Mouse (Mus musculus) stomach, postnatal 0 days (tissue): ENCODE data around the gene Agmat. TPM values are rescaled to one million over a fixed set of nuclear protein-coding genes. Genes with fewer than 3 reads are reported as not detected.

Source experiments
- ATAC-seq: fragments of 200-750 bp; cut with Nextera tagmentation; 2 replicates; pipeline ENCODE4 v1.8.0; 2017; ENCODE audit not compliant: low FRiP score, low TSS enrichment
- DNase-seq: peaks from one replicate; pipeline ENCODE4 v3.0.0-alpha.2; 2016; ENCODE audit warnings: low spot score
- H3K27ac ChIP-seq: fragments of 300-500 bp; sonication (generic); replicated peaks from 2 replicates; pipeline ENCODE4 v1.5.1; 2014; ENCODE audit warnings: mild to moderate bottlenecking, control low read depth
- H3K27me3 ChIP-seq: fragments of 300-500 bp; sonication (generic); 2 replicates; pipeline ENCODE4 v1.6.1; 2014; ENCODE audit warnings: low read length; ENCODE audit not compliant: control insufficient read depth, insufficient read depth
- H3K36me3 ChIP-seq: fragments of 300-500 bp; sonication (generic); 2 replicates; pipeline ENCODE4 v1.6.1; 2014; ENCODE audit warnings: low read length, mixed read lengths; ENCODE audit not compliant: control insufficient read depth, insufficient read depth
- H3K4me1 ChIP-seq: fragments of 300-500 bp; sonication (generic); replicated peaks from 2 replicates; pipeline ENCODE4 v1.6.1; 2014; ENCODE audit warnings: antibody characterized with exemption; ENCODE audit not compliant: control insufficient read depth, insufficient read depth
- H3K4me2 ChIP-seq: fragments of 300-500 bp; sonication (generic); replicated peaks from 2 replicates; pipeline ENCODE4 v1.6.1; 2014; ENCODE audit warnings: low read depth, mild to moderate bottlenecking, control low read depth, moderate library complexity
- H3K4me3 ChIP-seq: fragments of 300-500 bp; sonication (generic); 2 replicates; pipeline ENCODE4 v1.5.1; 2014; ENCODE audit warnings: low read depth, low read length, control low read depth
- H3K9ac ChIP-seq: fragments of 300-500 bp; sonication (generic); 2 replicates; pipeline ENCODE4 v1.6.1; 2014; ENCODE audit warnings: mild to moderate bottlenecking, low read length, control low read depth, mixed read lengths
- H3K9me3 ChIP-seq: fragments of 300-500 bp; sonication (generic); 2 replicates; pipeline ENCODE4 v1.6.1; 2016; ENCODE audit warnings: low read length; ENCODE audit not compliant: control insufficient read depth
- CTCF ChIP-seq: IDR thresholded peaks from 2 replicates; pipeline ENCODE4 v1.5.1; 2016; ENCODE audit warnings: antibody characterized with exemption, low read depth, mild to moderate bottlenecking, moderate library complexity
- EP300 ChIP-seq: optimal IDR thresholded peaks from 2 replicates; pipeline ENCODE3; 2016; ENCODE audit warnings: antibody characterized with exemption
- WGBS: fragments of 180-500 bp; shearing (Covaris S2); extraction: QIAGEN DNeasy Blood & Tissue Kit; methylation state at CpG from one replicate; pipeline ENCODE4 v1.1.7; 2014; 5-methylcytosine and 5-hydroxymethylcytosine counted together
- polyA plus RNA-seq: library from polyadenylated mRNA; unstranded; fragments of >200 nt; fragmentation: Nextera tagmentation; extraction: Ambion mirVana; gene quantifications from 2 replicates; pipeline ENCODE4 v1.2.1, GENCODE M21; 2015

The Agmat gene
- polyA plus RNA-seq, 1 experiment from 2014 or later: 0.13 TPM

GRCm38 (mm10) chr4:141755375-141755930 is 9.0 kb downstream of the Agmat start:
- Histone ChIP-seq H3K27ac (no peak overlapping the region), H3K4me3 (no peak overlapping the region), H3K9ac (no peak overlapping the region), H3K4me1 (no peaks in the 10 kb centered on the region; the same call in 1 of the 2 replicates), H3K9me3 (no peaks in the 10 kb centered on the region), H3K36me3 (no peaks in the 10 kb centered on the region), H3K4me2 (no peak overlapping the region), H3K27me3 (no peaks in the 10 kb centered on the region)
- TF ChIP-seq EP300: no peak
- no peak for TF ChIP-seq CTCF
- DNase-seq (no peak), ATAC-seq (peak; percentile 16; the same call in 1 of the 2 replicates)
- WGBS: 86% methylated on average over 19 of the region's 19 CpGs

- DNase-seq (no peak), ATAC-seq (no peak)
- no peak for TF ChIP-seq CTCF
- no peak for TF ChIP-seq EP300
- peaks cover 7% of the 10 kb centered on the region; the same call in 1 of the 2 replicates for H3K36me3 ChIP-seq
- no peak overlapping the region for H3K4me2 ChIP-seq
- H3K27ac ChIP-seq: no peak overlapping the region
- H3K9ac ChIP-seq: no peak overlapping the region
- no peaks in the 10 kb centered on the region for H3K4me1 ChIP-seq
- no peaks in the 10 kb centered on the region for H3K27me3 ChIP-seq
- H3K4me3 ChIP-seq: no peak overlapping the region
- 85% methylated on average over 3 of the region's 3 CpGs for WGBS
- no peaks in the 10 kb centered on the region for H3K9me3 ChIP-seq
Measured at GRCm38 (mm10) chr4:141757124-141757523, 10.7 kb downstream of the Agmat start.

GRCm38 (mm10) chr4:141758874-141759542 is 12.5 kb downstream of the Agmat start:
- no peak for TF ChIP-seq CTCF
- TF ChIP-seq EP300: no peak
- ATAC-seq: no peak
- no peaks in the 10 kb centered on the region for H3K27me3 ChIP-seq
- no peaks in the 10 kb centered on the region for H3K9me3 ChIP-seq
- 69% methylated on average over 6 of the region's 6 CpGs for WGBS
- H3K9ac ChIP-seq: no peak overlapping the region
- H3K27ac ChIP-seq: no peak overlapping the region
- peaks cover 23% of the 10 kb centered on the region for H3K36me3 ChIP-seq
- H3K4me1 ChIP-seq: no peaks in the 10 kb centered on the region
- H3K4me3 ChIP-seq: no peak overlapping the region
- no peak for DNase-seq
- H3K4me2 ChIP-seq: no peak overlapping the region

- ATAC-seq: no peak
- Histone ChIP-seq H3K4me2 (no peak overlapping the region), H3K27ac (no peak overlapping the region), H3K9ac (no peak overlapping the region), H3K4me1 (no peaks in the 10 kb centered on the region), H3K9me3 (no peaks in the 10 kb centered on the region), H3K4me3 (no peak overlapping the region), H3K36me3 (peaks cover 26% of the 10 kb centered on the region), H3K27me3 (no peaks in the 10 kb centered on the region)
- no peak for DNase-seq
- no peak for TF ChIP-seq CTCF
- no peak for TF ChIP-seq EP300
- WGBS: 81% methylated on average over 4 of the region's 4 CpGs
Measured at GRCm38 (mm10) chr4:141760942-141761341, 14.5 kb downstream of the Agmat start.

DNA sequence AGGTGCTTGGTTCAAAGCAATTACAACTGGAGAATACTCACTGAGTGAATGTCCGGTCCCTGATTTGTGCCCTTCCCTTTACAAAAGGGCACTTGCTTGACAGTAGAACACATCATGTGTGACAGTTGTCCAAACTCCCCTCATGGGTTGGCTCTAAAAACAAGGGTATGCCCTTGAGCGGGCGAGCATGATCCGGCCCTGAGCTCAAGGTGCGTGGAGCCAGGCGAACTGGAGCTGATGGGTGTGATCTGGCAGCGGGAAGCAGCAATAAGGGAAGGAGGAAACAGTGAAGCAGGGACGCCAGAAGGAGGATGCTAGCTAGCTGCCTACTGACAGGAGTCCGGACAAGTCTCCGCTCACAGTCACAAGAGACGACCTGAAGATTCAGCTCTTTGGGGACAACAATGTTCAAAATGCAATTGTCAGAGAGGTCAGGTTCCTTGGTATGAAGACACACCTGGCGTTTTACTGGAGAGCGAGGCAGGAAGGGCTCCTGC is 15.7 kb downstream of the Agmat start:
- H3K4me2 ChIP-seq: no peak overlapping the region
- TF ChIP-seq CTCF: no peak
- no peak for TF ChIP-seq EP300
- ATAC-seq: no peak
- DNase-seq: no peak
- no peaks in the 10 kb centered on the region for H3K4me1 ChIP-seq
- no peaks in the 10 kb centered on the region for H3K27me3 ChIP-seq
- H3K9ac ChIP-seq: no peak overlapping the region
- 92% methylated on average over 13 of the region's 13 CpGs for WGBS
- H3K4me3 ChIP-seq: no peak overlapping the region
- H3K27ac ChIP-seq: no peak overlapping the region
- H3K36me3 ChIP-seq: peaks cover 26% of the 10 kb centered on the region
- H3K9me3 ChIP-seq: no peaks in the 10 kb centered on the region

DNA sequence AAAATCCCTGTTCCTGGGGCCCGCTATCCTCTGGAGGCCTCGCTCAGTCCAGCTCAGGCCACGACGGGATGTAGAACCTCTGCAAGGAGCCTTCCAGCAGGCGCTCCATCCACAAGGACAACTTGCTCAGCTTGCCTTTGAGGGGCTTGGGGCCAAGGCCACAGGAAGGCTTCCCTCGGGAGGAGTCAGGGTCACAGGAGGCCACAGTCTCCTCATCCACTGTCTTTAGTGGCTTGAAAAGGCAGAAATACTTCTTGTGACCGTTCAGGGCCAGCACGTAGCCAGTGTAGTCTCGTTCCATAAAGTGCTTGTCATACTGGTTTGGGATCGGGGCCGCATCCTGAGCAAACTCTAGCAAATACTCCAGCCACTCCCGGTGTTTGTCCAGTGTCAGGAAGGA is 17.0 kb downstream of the Agmat start:
- Histone ChIP-seq H3K9ac (no peak overlapping the region), H3K27ac (no peak overlapping the region), H3K4me1 (no peaks in the 10 kb centered on the region; the same call in 1 of the 2 replicates), H3K4me2 (no peak overlapping the region), H3K27me3 (no peaks in the 10 kb centered on the region), H3K9me3 (no peaks in the 10 kb centered on the region), H3K36me3 (peaks cover 26% of the 10 kb centered on the region), H3K4me3 (no peak overlapping the region)
- TF ChIP-seq CTCF: no peak
- TF ChIP-seq EP300: no peak
- ATAC-seq (no peak), DNase-seq (no peak)
- WGBS: 77% methylated on average over 12 of the region's 12 CpGs
